Mouse (Mus musculus): ENCODE data around the gene Rsl1. TPM values are rescaled to one million over a fixed set of nuclear protein-coding genes. Genes with fewer than 3 reads are reported as not detected.

Gene Rsl1
- polyA plus RNA-seq, 1 experiment from 2014 or later = 4.3 TPM

GRCm38 (mm10) chr13:67214015-67214607, 41.1 kb downstream of the Rsl1 start:
- H3K9ac ChIP-seq (ENCODE audit: low read length) = no peak overlapping the region
- H3K4me3 ChIP-seq (ENCODE audit: low read depth, low read length) = no peak overlapping the region
- H3K4me2 ChIP-seq = no peak overlapping the region
- H3K36me3 ChIP-seq (ENCODE audit: control insufficient read depth, insufficient read depth, low read length) = no peaks in the 10 kb centered on the region
- 62% methylated on average over 4 of the region's 4 CpGs for WGBS
- no peaks in the 10 kb centered on the region for H3K9me3 ChIP-seq (ENCODE audit: control insufficient read depth, low read length)
- DNase-seq (ENCODE audit: low spot score, missing footprints) = no peak
- no peaks in the 10 kb centered on the region for H3K27me3 ChIP-seq (ENCODE audit: control insufficient read depth, insufficient read depth, low read length)
- ATAC-seq (ENCODE audit: low FRiP score) = no peak
- no peak overlapping the region for H3K27ac ChIP-seq (ENCODE audit: low read depth, low read length)
- H3K4me1 ChIP-seq (ENCODE audit: control insufficient read depth, insufficient read depth, low read length) = no peaks in the 10 kb centered on the region

Other genes starting within 250 kb of the Rsl1 start
- 6.0 and 6.7 TPM in 2 replicates for gene Zfp712, start 112.0 kb upstream of the Rsl1 start, polyA plus RNA-seq (2014; fragmentation: Nextera tagmentation; extraction: Ambion mirVana)
- 8.5 and 10.3 TPM in 2 replicates for gene Zfp708, start 75.2 kb upstream of the Rsl1 start, polyA plus RNA-seq (2014; fragmentation: Nextera tagmentation; extraction: Ambion mirVana)
- gene Gm28557, start 64.6 kb upstream of the Rsl1 start, polyA plus RNA-seq (2014; fragmentation: Nextera tagmentation; extraction: Ambion mirVana) = 1.7 and 3.0 TPM in 2 replicates
- gene Rslcan18, start 56.9 kb upstream of the Rsl1 start, polyA plus RNA-seq (2014; fragmentation: Nextera tagmentation; extraction: Ambion mirVana) = not detected in 2 replicates
- gene Zfp759, start 51.5 kb upstream of the Rsl1 start, polyA plus RNA-seq (2014; fragmentation: Nextera tagmentation; extraction: Ambion mirVana) = 2.2 and 2.6 TPM in 2 replicates
- 1.7 and 1.9 TPM in 2 replicates for gene Zfp455, start 21.3 kb downstream of the Rsl1 start, polyA plus RNA-seq (2014; fragmentation: Nextera tagmentation; extraction: Ambion mirVana)
- gene Zfp458, start 105.3 kb downstream of the Rsl1 start, polyA plus RNA-seq (2014; fragmentation: Nextera tagmentation; extraction: Ambion mirVana) = 2.6 and 2.9 TPM in 2 replicates
- gene Zfp457, start 133.3 kb downstream of the Rsl1 start, polyA plus RNA-seq (2014; fragmentation: Nextera tagmentation; extraction: Ambion mirVana) = 0.12 and 0.40 TPM in 2 replicates
- 2.1 and 2.5 TPM in 2 replicates for gene Zfp595, start 159.4 kb downstream of the Rsl1 start, polyA plus RNA-seq (2014; fragmentation: Nextera tagmentation; extraction: Ambion mirVana)
- gene Gm28044, start 187.4 kb downstream of the Rsl1 start, polyA plus RNA-seq (2014; fragmentation: Nextera tagmentation; extraction: Ambion mirVana) = not detected in 2 replicates
- 1.1 and 1.2 TPM in 2 replicates for gene Zfp953, start 187.4 kb downstream of the Rsl1 start, polyA plus RNA-seq (2014; fragmentation: Nextera tagmentation; extraction: Ambion mirVana)
- 0.41 TPM in 1 of 2 replicates, not detected in the other for gene Gm28041, start 202.6 kb downstream of the Rsl1 start, polyA plus RNA-seq (2014; fragmentation: Nextera tagmentation; extraction: Ambion mirVana)
- gene Zfp456, start 202.6 kb downstream of the Rsl1 start, polyA plus RNA-seq (2014; fragmentation: Nextera tagmentation; extraction: Ambion mirVana) = 0.92 and 1.3 TPM in 2 replicates
- 3.6 and 4.0 TPM in 2 replicates for gene Zfp429, start 226.6 kb downstream of the Rsl1 start, polyA plus RNA-seq (2014; fragmentation: Nextera tagmentation; extraction: Ambion mirVana)
- 0.26 and 1.3 TPM in 2 replicates for gene Zfp459, start 248.2 kb downstream of the Rsl1 start, polyA plus RNA-seq (2014; fragmentation: Nextera tagmentation; extraction: Ambion mirVana)

All from midbrain, embryonic 11.5 days (tissue).